Mouse (Mus musculus) liver, embryonic 14.5 days (tissue): ENCODE results near the gene Rhox12.

Experiments used
- CTCF ChIP-seq: IDR thresholded peaks from 2 replicates; pipeline ENCODE4 v1.5.1; 2016; ENCODE audit warnings: antibody characterized with exemption, low read depth, control low read depth
- EP300 ChIP-seq: IDR thresholded peaks from 2 replicates; pipeline ENCODE4 v1.6.1; 2016; ENCODE audit warnings: antibody characterized with exemption, low read depth

- TF ChIP-seq EP300: no peak
- no peak for TF ChIP-seq CTCF
These were observed 10.8 kb upstream of the Rhox12 start for GRCm38 (mm10) chrX:38121478-38121877.
